9 mouse cellular contexts compared by ENCODE assay signal in genomic region chr6:85915141-85915538, GRCm38 (mm10). TPM values are rescaled to one million over a fixed set of nuclear protein-coding genes. Genes with fewer than 3 reads are reported as not detected.
DNase-seq lines count a peak whose midpoint lies in the region; ATAC-seq and TF ChIP-seq lines count a peak whose summit lies in the region.
"Had no signal": no experiment of that assay in that cellular context is flagged by ENCODE, and none has a peak within 500 bp of the region (broad histone marks: within the 10 kb centered on the region; RNA-seq: fewer than 3 reads in every experiment).

No protein-coding gene starts in this region.

- H3K4me2 ChIP-seq in lung, postnatal 0 days (replicated peaks; ENCODE audit: low read depth, low read length): peak overlapping the region; percentile 88
- H3K4me2 ChIP-seq in heart, postnatal 0 days (ENCODE audit: low read depth, low read length): peak overlapping the region; percentile 81

- no peaks in the 10 kb centered on the region for H3K36me3 ChIP-seq in lung, postnatal 0 days (ENCODE audit: insufficient read depth, low read length)
- H3K36me3 ChIP-seq in heart, postnatal 0 days (replicated peaks; ENCODE audit: control insufficient read depth, insufficient read depth, low read length): no peaks in the 10 kb centered on the region
- no peaks in the 10 kb centered on the region for H3K36me3 ChIP-seq in macrophage (ENCODE audit: inconsistent target)

- TF ChIP-seq EP300 in lung, postnatal 0 days (IDR thresholded peaks at IDR 0.05): no peak
- TF ChIP-seq EP300 in heart, postnatal 0 days (IDR thresholded peaks at IDR 0.05; ENCODE audit: low read depth): no peak

- TF ChIP-seq CTCF in lung, postnatal 0 days (IDR thresholded peaks at IDR 0.05): no peak
- TF ChIP-seq CTCF in heart, postnatal 0 days (IDR thresholded peaks at IDR 0.05; ENCODE audit: low read depth): no peak

- 2% methylated on average over 11 of the region's 11 CpGs for WGBS in lung, postnatal 0 days
- WGBS in heart, postnatal 0 days: under 1% methylated on average over 11 of the region's 11 CpGs
- 0% methylated on average over 11 of the region's 11 CpGs for WGBS in macrophage (ENCODE audit: missing documents)

- ATAC-seq in lung, postnatal 0 days: no peak
- ATAC-seq in heart, postnatal 0 days (ENCODE audit: insufficient read depth, low read depth): no peak

- H3K9ac ChIP-seq in lung, postnatal 0 days (replicated peaks; ENCODE audit: low read depth): peak overlapping the region; percentile 64
- peak overlapping the region; percentile 77 for H3K9ac ChIP-seq in heart, postnatal 0 days (replicated peaks; ENCODE audit: low read depth, low read length)

- H3K4me3 ChIP-seq in lung, postnatal 0 days (ENCODE audit: low read depth, low read length): peak overlapping the region; percentile 64
- H3K4me3 ChIP-seq in heart, postnatal 0 days (ENCODE audit: low read depth, low read length): peak overlapping the region; percentile 67
- peak overlapping the region; percentile 88 for H3K4me3 ChIP-seq in macrophage (ENCODE audit: inconsistent target)

- peak overlapping the region; percentile 87 for H3K27ac ChIP-seq in lung, postnatal 0 days (ENCODE audit: low read length)
- H3K27ac ChIP-seq in heart, postnatal 0 days (ENCODE audit: low read depth): peak overlapping the region; percentile 87
- H3K27ac ChIP-seq in macrophage: peak overlapping the region; percentile 63

- H3K4me1 ChIP-seq in lung, postnatal 0 days (ENCODE audit: insufficient read depth, low read depth, low read length): peaks cover 4% of the 10 kb centered on the region; the same call in 1 of the 2 replicates
- peaks cover 12% of the 10 kb centered on the region; the same call in 1 of the 2 replicates for H3K4me1 ChIP-seq in heart, postnatal 0 days (ENCODE audit: control insufficient read depth, insufficient read depth)

- DNase-seq in adrenal gland, postnatal 14 days: peak; percentile 36
- no peak for DNase-seq in adrenal gland, postnatal 25 days
- DNase-seq in lung, postnatal 0 days (ENCODE audit: low spot score): no peak
- DNase-seq in lung, postnatal 36 days: no peak
- DNase-seq in heart, postnatal 0 days (ENCODE audit: low spot score): no peak
- DNase-seq in urinary bladder, postnatal 4 days (ENCODE audit: low spot score in 2 of 2): no peak
- DNase-seq in right cerebral cortex, postnatal 36 days (ENCODE audit: low spot score in 2 of 2): no peak

- H3K9me3 ChIP-seq in lung, postnatal 0 days (ENCODE audit: low read length): no peaks in the 10 kb centered on the region
- H3K9me3 ChIP-seq in heart, postnatal 0 days (replicated peaks; ENCODE audit: control insufficient read depth, low read length): no peaks in the 10 kb centered on the region

- peaks cover 24% of the 10 kb centered on the region for H3K79me2 ChIP-seq in macrophage (ENCODE audit: inconsistent target)

- no peaks in the 10 kb centered on the region for H3K27me3 ChIP-seq in lung, postnatal 0 days (replicated peaks; ENCODE audit: insufficient read depth, low read length)
- no peaks in the 10 kb centered on the region for H3K27me3 ChIP-seq in heart, postnatal 0 days (ENCODE audit: control insufficient read depth, insufficient read depth, low read length)

RNA-seq across cellular contexts. Expression of gene Nat8f1, which starts 0.3 kb away (rescaled TPM):
- 23.5 and 47.2 TPM in 2 replicates for total RNA-seq in adrenal gland, postnatal 14 days (2021)
- 47.2 and 69.6 TPM in 2 replicates for total RNA-seq in adrenal gland, postnatal 25 days (2021)
- polyA plus RNA-seq in lung, postnatal 0 days (2015; fragmentation: Nextera tagmentation; extraction: Ambion mirVana): 8.0 and 11.2 TPM in 2 replicates
- 3.6 TPM in 2 replicates for total RNA-seq in heart, postnatal 0 days (2014; rRNA removed; ENCODE audit: low replicate concordance)
- 5.6 and 7.4 TPM in 2 replicates for polyA plus RNA-seq in heart, postnatal 0 days (2015; fragmentation: Nextera tagmentation; extraction: Ambion mirVana)
- 1 to 10 TPM in 23 of 26 experiments, not detected in 3; 1.4 to 9.9 (median 5.1) TPM for total RNA-seq in macrophage (2018; cell fraction: chromatin; rRNA removed)
- 1 to 10 TPM in 25 of 26 experiments, under 1 TPM in 1; 0.89 to 5.1 (median 2.2) TPM for total RNA-seq in macrophage (2018; cell fraction: cytosol; rRNA removed)
- total RNA-seq in macrophage (2018; cell fraction: nucleus; rRNA removed): 10 to 100 TPM in 3 of 26 experiments, 1 to 10 TPM in 23; 1.2 to 12.2 (median 5.2) TPM
- 0.87 to 3.0 TPM (median 0.91 TPM) in 3 replicates for polyA plus RNA-seq in macrophage (2018)

RNA-seq across cellular contexts. Expression of gene Tprkb, which starts 3.5 kb away (rescaled TPM):
- total RNA-seq in adrenal gland, postnatal 14 days (2021): 41.9 and 43.1 TPM in 2 replicates
- 49.3 and 66.9 TPM in 2 replicates for total RNA-seq in adrenal gland, postnatal 25 days (2021)
- polyA plus RNA-seq in lung, postnatal 0 days (2015; fragmentation: Nextera tagmentation; extraction: Ambion mirVana): 23.8 and 26.2 TPM in 2 replicates
- total RNA-seq in heart, postnatal 0 days (2014; rRNA removed; ENCODE audit: low replicate concordance): 8.5 and 15.0 TPM in 2 replicates
- 19.2 and 25.5 TPM in 2 replicates for polyA plus RNA-seq in heart, postnatal 0 days (2015; fragmentation: Nextera tagmentation; extraction: Ambion mirVana)
- 10 to 100 TPM in 15 of 26 experiments, 1 to 10 TPM in 10, under 1 TPM in 1; 0.37 to 37.5 (median 13.1) TPM for total RNA-seq in macrophage (2018; cell fraction: chromatin; rRNA removed)
- total RNA-seq in macrophage (2018; cell fraction: cytosol; rRNA removed): 10 to 100 TPM in 25 of 26 experiments, 1 to 10 TPM in 1; 8.5 to 30.0 (median 21.5) TPM
- total RNA-seq in macrophage (2018; cell fraction: nucleus; rRNA removed): 10 to 100 TPM in 15 of 26 experiments, 1 to 10 TPM in 11; 3.6 to 41.9 (median 12.0) TPM
- 20.6 to 22.8 TPM (median 21.2 TPM) in 3 replicates for polyA plus RNA-seq in macrophage (2018)

RNA-seq across cellular contexts. Expression of gene Nat8f4, which starts 10.5 kb away (rescaled TPM):
- 6.1 and 7.9 TPM in 2 replicates for total RNA-seq in adrenal gland, postnatal 14 days (2021)
- total RNA-seq in adrenal gland, postnatal 25 days (2021): 13.8 and 22.7 TPM in 2 replicates
- 2.6 and 2.7 TPM in 2 replicates for polyA plus RNA-seq in lung, postnatal 0 days (2015; fragmentation: Nextera tagmentation; extraction: Ambion mirVana)
- 0.42 and 2.2 TPM in 2 replicates for total RNA-seq in heart, postnatal 0 days (2014; rRNA removed; ENCODE audit: low replicate concordance)
- 1.4 and 1.7 TPM in 2 replicates for polyA plus RNA-seq in heart, postnatal 0 days (2015; fragmentation: Nextera tagmentation; extraction: Ambion mirVana)
- 1 to 10 TPM in 18 of 26 experiments, under 1 TPM in 6, not detected in 2; 0.25 to 3.7 (median 1.5) TPM for total RNA-seq in macrophage (2018; cell fraction: chromatin; rRNA removed)
- under 1 TPM; 0.23 to 0.85 (median 0.48) TPM for total RNA-seq in macrophage (2018; cell fraction: cytosol; rRNA removed)
- total RNA-seq in macrophage (2018; cell fraction: nucleus; rRNA removed): 1 to 10 TPM in 14 of 26 experiments, under 1 TPM in 12; 0.17 to 3.2 (median 1.1) TPM
- 0.36 to 0.52 TPM (median 0.38 TPM) in 3 replicates for polyA plus RNA-seq in macrophage (2018)

RNA-seq across cellular contexts. Expression of gene Nat8f2, which starts 46.2 kb away (rescaled TPM):
- total RNA-seq in adrenal gland, postnatal 14 days (2021): 0.64 and 3.5 TPM in 2 replicates
- total RNA-seq in adrenal gland, postnatal 25 days (2021): 3.0 and 3.7 TPM in 2 replicates
- polyA plus RNA-seq in lung, postnatal 0 days (2015; fragmentation: Nextera tagmentation; extraction: Ambion mirVana): not detected in 2 replicates
- total RNA-seq in heart, postnatal 0 days (2014; rRNA removed; ENCODE audit: low replicate concordance): not detected in 2 replicates
- polyA plus RNA-seq in heart, postnatal 0 days (2015; fragmentation: Nextera tagmentation; extraction: Ambion mirVana): not detected in 2 replicates
- not detected for total RNA-seq in macrophage (2018; cell fraction: chromatin; rRNA removed)
- not detected for total RNA-seq in macrophage (2018; cell fraction: cytosol; rRNA removed)
- total RNA-seq in macrophage (2018; cell fraction: nucleus; rRNA removed): not detected
- not detected in 3 replicates for polyA plus RNA-seq in macrophage (2018)
- total RNA-seq: hematopoietic stem cell, adult 5-6 weeks had no signal

RNA-seq across cellular contexts. Expression of gene Dusp11, which starts 46.3 kb away (rescaled TPM):
- 115 and 124 TPM in 2 replicates for total RNA-seq in adrenal gland, postnatal 14 days (2021)
- total RNA-seq in adrenal gland, postnatal 25 days (2021): 142 and 170 TPM in 2 replicates
- 32.0 and 44.3 TPM in 2 replicates for polyA plus RNA-seq in lung, postnatal 0 days (2015; fragmentation: Nextera tagmentation; extraction: Ambion mirVana)
- 36.8 and 39.1 TPM in 2 replicates for total RNA-seq in heart, postnatal 0 days (2014; rRNA removed; ENCODE audit: low replicate concordance)
- polyA plus RNA-seq in heart, postnatal 0 days (2015; fragmentation: Nextera tagmentation; extraction: Ambion mirVana): 27.7 and 33.5 TPM in 2 replicates
- total RNA-seq in macrophage (2018; cell fraction: chromatin; rRNA removed): 100 to 1,000 TPM; 152 to 430 (median 238) TPM
- 10 to 100 TPM; 24.4 to 42.7 (median 32.7) TPM for total RNA-seq in macrophage (2018; cell fraction: cytosol; rRNA removed)
- total RNA-seq in macrophage (2018; cell fraction: nucleus; rRNA removed): 100 to 1,000 TPM; 118 to 346 (median 159) TPM
- polyA plus RNA-seq in macrophage (2018): 32.2 to 44.7 TPM (median 38.9 TPM) in 3 replicates
